Mouse (Mus musculus) megakaryocyte, embryonic 14.5 days (primary cell): ENCODE results near the gene Tex2. TPM values are rescaled to one million over a fixed set of nuclear protein-coding genes. Genes with fewer than 3 reads are reported as not detected.

ENCODE experiments used
- H3K27me3 ChIP-seq: replicated peaks from 2 replicates; pipeline ENCODE3; 2012; ENCODE audit warnings: inconsistent platforms
- H3K36me3 ChIP-seq: replicated peaks from 2 replicates; pipeline ENCODE3; 2012; ENCODE audit warnings: low read length, inconsistent platforms, mixed read lengths
- H3K4me1 ChIP-seq: 2 replicates; pipeline ENCODE4 v1.6.1; 2012; ENCODE audit warnings: inconsistent platforms
- H3K4me3 ChIP-seq: replicated peaks from 2 replicates; pipeline ENCODE3; 2012; ENCODE audit warnings: moderate library complexity, mild to moderate bottlenecking, inconsistent platforms
- H3K9me3 ChIP-seq: 2 replicates; pipeline ENCODE4 v1.6.1; 2012; ENCODE audit warnings: inconsistent platforms
- FLI1 ChIP-seq: IDR thresholded peaks from 2 replicates; pipeline ENCODE4 v1.6.1; 2012; ENCODE audit warnings: low read length, inconsistent platforms, mixed read lengths
- GATA1 ChIP-seq: IDR thresholded peaks from 3 replicates; pipeline ENCODE4 v1.6.1; 2012; ENCODE audit warnings: mixed read lengths, low read length, inconsistent platforms, borderline replicate concordance
- polyA plus RNA-seq: library from polyadenylated mRNA; stranded (reverse); fragments of >175 nt; gene quantifications from 2 replicates; pipeline ENCODE4 v1.2.3, GENCODE M21; 2012; ENCODE audit warnings: low replicate concordance; ENCODE audit not compliant: insufficient read depth

Tex2 gene
- polyA plus RNA-seq, 1 experiment: 7.4 TPM

DNA sequence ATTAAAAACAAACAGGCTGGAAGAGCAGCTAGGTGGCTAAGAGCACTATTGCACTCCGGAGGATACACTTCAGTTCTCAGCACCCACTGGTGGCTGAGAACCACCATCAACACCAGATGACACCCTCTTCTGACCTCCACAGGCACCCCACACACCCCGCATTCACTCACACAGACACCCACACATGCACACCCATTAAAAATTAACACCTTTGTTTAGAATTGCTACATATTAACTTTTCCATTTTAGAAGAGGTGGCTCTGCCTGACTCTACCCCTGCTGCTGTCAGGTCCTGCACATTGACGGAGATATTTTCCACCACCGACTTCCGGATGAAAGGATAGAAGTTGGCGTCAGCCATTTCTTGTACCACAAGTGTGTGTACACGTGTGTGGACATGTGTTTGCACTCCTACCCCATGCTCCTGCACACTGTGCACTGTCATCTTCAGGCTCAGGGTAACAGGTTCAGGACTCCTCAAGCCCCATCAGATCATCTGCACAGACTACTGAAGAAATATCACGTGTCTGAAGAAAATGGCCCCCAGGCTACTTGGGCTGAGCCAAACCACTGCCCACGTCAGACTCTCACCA is 77.5 kb downstream of the Tex2 start:
- no peak for TF ChIP-seq FLI1
- no peak for TF ChIP-seq GATA1
- peak overlapping the region; percentile 84 for H3K4me3 ChIP-seq
- peaks cover 75% of the 10 kb centered on the region for H3K36me3 ChIP-seq
- H3K27me3 ChIP-seq: no peaks in the 10 kb centered on the region
- H3K4me1 ChIP-seq: peaks cover 99% of the 10 kb centered on the region
- H3K9me3 ChIP-seq: no peaks in the 10 kb centered on the region

- no peak overlapping the region for H3K4me3 ChIP-seq
- no peaks in the 10 kb centered on the region for H3K27me3 ChIP-seq
- peaks cover 83% of the 10 kb centered on the region for H3K36me3 ChIP-seq
- peaks cover 100% of the 10 kb centered on the region for H3K4me1 ChIP-seq
- TF ChIP-seq GATA1 (no peak), FLI1 (no peak)
- H3K9me3 ChIP-seq: no peaks in the 10 kb centered on the region
Measured at GRCm38 (mm10) chr11:106532248-106532790, 80.9 kb downstream of the Tex2 start.

DNA sequence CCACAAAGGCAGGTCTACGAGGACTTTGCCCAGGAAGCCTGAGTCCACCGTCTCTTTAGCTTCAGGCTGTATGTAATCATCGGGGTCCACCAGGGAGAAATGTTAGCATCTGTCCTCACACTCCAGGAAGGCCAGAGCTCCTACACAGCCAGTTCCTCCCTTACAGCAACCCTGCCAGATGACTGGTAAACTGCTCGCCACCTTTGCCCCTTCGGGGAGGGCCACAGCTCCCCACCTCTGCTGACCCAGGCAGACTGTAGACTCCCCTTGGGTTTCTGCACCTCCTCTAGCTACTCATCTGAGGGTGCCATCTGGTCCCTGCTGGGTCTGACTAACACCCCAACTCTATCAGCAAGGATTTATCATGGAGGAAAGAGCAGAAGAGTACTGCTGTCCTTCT is 83.4 kb downstream of the Tex2 start:
- peaks cover 99% of the 10 kb centered on the region for H3K36me3 ChIP-seq
- no peak for TF ChIP-seq FLI1
- TF ChIP-seq GATA1: no peak

DNA sequence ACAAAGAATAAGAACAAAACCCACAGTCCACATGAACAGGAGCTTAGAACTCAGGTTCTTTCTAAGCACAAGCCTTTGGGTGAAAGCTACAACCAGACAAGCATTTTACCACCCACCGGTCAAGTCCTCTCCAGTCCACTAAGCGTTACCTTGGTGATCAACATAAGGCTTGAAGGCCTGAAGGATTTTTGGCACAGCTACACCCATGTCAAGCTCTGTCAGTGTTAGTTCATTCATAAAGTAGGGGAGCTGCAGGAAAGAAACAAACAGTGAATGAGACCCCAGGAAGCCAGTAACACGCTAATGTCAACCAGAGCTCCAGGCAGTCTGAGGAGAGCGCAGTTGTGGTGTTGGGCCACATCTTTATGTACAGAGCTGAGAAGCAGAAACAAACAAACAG is 84.1 kb downstream of the Tex2 start:
- TF ChIP-seq GATA1 (no peak), FLI1 (no peak)
- H3K36me3 ChIP-seq: peaks cover 99% of the 10 kb centered on the region
- no peaks in the 10 kb centered on the region for H3K27me3 ChIP-seq
- peaks cover 89% of the 10 kb centered on the region for H3K4me1 ChIP-seq
- H3K9me3 ChIP-seq: no peaks in the 10 kb centered on the region
- H3K4me3 ChIP-seq: no peak overlapping the region

More for the DNA sequence above, 83.4 kb downstream of the Tex2 start:
- H3K4me3 ChIP-seq: no peak overlapping the region
- H3K9me3 ChIP-seq: no peaks in the 10 kb centered on the region
- no peaks in the 10 kb centered on the region for H3K27me3 ChIP-seq
- peaks cover 91% of the 10 kb centered on the region for H3K4me1 ChIP-seq

DNA sequence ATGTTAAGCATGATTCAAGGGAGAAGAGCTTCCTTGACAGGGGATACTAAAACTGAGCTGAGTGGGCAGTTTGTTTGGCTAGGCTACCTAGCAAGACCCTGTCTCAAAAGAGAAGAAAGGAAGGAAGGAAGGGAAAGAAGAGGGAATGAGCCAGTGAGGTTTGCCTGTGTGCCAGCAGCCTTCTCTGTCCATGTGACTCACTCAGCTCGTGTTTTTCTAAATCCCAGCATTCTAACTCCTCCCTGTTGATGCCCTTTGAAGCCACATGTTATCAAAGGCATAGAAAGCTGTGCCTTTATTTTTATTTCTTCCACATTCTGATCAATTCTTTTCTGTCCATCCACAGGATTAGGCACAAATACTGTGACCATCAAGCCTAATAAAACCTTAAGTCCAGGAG is 85.3 kb downstream of the Tex2 start:
- Histone ChIP-seq H3K4me1 (peaks cover 89% of the 10 kb centered on the region), H3K4me3 (no peak overlapping the region), H3K27me3 (no peaks in the 10 kb centered on the region), H3K9me3 (no peaks in the 10 kb centered on the region), H3K36me3 (peaks cover 100% of the 10 kb centered on the region)
- TF ChIP-seq FLI1: no peak
- TF ChIP-seq GATA1: no peak

DNA sequence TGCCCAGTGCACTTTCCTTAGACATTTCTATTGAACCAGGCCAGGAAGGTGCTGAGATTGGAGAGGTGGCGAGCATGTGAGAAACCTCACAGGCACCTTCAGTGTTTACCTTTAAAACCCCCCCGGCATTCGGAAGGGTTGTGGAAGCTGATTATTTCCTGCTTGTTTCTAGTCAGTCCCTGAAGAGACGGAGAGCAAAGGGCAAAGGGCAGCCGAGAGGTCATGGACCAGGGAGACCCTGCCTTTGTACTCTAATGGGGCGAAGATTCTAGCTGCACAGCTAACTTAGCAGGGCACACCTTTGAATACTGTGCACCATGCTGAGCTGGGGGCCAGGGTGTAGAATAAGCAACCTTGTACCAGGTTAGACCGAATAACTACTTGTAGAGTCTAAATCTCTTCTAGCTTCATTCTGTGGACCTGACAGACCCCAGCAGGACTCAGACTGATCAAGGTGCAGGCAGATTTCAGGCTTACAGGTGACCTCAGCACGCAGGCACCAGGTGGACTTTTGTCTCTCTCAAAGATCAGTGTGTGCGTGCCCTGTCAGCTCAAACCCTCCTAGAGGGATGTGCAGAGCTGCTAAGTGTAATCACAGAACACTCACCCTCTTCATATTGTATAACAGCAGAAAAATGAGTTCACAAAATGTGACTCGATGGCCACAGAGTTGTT is 85.9 kb downstream of the Tex2 start:
- Histone ChIP-seq H3K4me1 (peaks cover 89% of the 10 kb centered on the region), H3K4me3 (no peak overlapping the region), H3K36me3 (peaks cover 99% of the 10 kb centered on the region), H3K9me3 (no peaks in the 10 kb centered on the region), H3K27me3 (no peaks in the 10 kb centered on the region)
- TF ChIP-seq FLI1 (no peak), GATA1 (no peak)

- no peak for TF ChIP-seq FLI1
- TF ChIP-seq GATA1: no peak
- H3K36me3 ChIP-seq: peaks cover 92% of the 10 kb centered on the region
- no peaks in the 10 kb centered on the region for H3K27me3 ChIP-seq
- peaks cover 80% of the 10 kb centered on the region for H3K4me1 ChIP-seq
- peak overlapping the region; percentile 33 for H3K4me3 ChIP-seq
- H3K9me3 ChIP-seq: no peaks in the 10 kb centered on the region
Measured at GRCm38 (mm10) chr11:106522538-106522937, 90.7 kb downstream of the Tex2 start.

DNA sequence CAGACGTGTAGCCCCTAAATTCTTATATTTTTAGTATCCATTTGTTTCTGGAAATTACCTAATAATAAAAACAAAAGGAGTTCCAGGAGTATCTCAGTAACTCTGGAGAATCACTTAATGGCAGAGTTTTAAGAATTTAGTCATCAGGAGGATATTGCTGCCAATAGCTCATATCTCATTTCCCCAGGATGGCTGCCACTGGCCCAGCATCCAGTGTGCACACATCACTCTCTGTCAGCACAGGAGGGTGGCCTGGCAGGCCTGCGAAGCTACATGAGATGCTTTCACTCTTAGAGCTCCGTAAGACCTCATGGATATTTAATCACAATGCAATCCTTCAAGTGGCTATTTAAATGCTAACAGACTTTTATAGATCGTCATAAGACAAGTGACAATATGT is 91.6 kb downstream of the Tex2 start:
- H3K27me3 ChIP-seq: no peaks in the 10 kb centered on the region
- TF ChIP-seq FLI1 (no peak), GATA1 (no peak)
- H3K9me3 ChIP-seq: no peaks in the 10 kb centered on the region
- H3K4me1 ChIP-seq: peaks cover 75% of the 10 kb centered on the region
- peaks cover 92% of the 10 kb centered on the region for H3K36me3 ChIP-seq
- H3K4me3 ChIP-seq: no peak overlapping the region

GRCm38 (mm10) chr11:106520404-106520803 is 92.8 kb downstream of the Tex2 start:
- TF ChIP-seq FLI1 (no peak), GATA1 (no peak)
- no peaks in the 10 kb centered on the region for H3K9me3 ChIP-seq
- peaks cover 75% of the 10 kb centered on the region for H3K4me1 ChIP-seq
- no peak overlapping the region for H3K4me3 ChIP-seq
- peaks cover 91% of the 10 kb centered on the region for H3K36me3 ChIP-seq
- H3K27me3 ChIP-seq: no peaks in the 10 kb centered on the region

DNA sequence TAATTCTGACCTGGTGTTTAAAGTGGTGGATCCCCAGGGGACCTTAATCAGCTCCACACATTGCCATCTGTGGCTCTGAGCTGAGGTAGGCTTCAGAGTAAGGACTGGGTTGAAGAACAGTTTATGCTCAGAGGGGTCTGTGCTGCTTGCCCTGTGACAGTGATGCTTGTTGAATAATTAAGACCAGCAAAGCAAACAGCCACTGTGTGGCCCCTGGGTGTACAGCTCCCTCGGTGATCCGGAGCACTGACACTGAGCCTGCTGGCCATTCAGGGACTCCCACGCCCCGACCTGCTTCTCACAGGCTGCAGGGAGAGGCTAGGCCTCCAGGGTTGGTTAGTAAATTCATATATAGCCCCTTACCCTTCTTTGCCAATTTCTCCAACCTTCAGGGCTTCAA is 93.7 kb downstream of the Tex2 start:
- TF ChIP-seq FLI1 (no peak), GATA1 (no peak)
- Histone ChIP-seq H3K4me1 (peaks cover 77% of the 10 kb centered on the region), H3K9me3 (no peaks in the 10 kb centered on the region), H3K36me3 (peaks cover 91% of the 10 kb centered on the region), H3K27me3 (no peaks in the 10 kb centered on the region), H3K4me3 (no peak overlapping the region)
